Mouse (Mus musculus): Measurements from ENCODE around the gene Rlbp1.
A peak's percentile ranks its signal among the peaks of the same experiment; 100 is the strongest.

Gene Rlbp1

GRCm38 (mm10) chr7:79375594-79375993 lies 11.3 kb downstream of the Rlbp1 start:
- DNase-seq: no peak

- DNase-seq: no peak
These were observed 12.8 kb downstream of the Rlbp1 start for GRCm38 (mm10) chr7:79374017-79374416.

- no peak for DNase-seq
These were observed 15.4 kb downstream of the Rlbp1 start for GRCm38 (mm10) chr7:79371321-79371879.

GRCm38 (mm10) chr7:79369416-79369815 lies 17.4 kb downstream of the Rlbp1 start:
- DNase-seq: no peak

GRCm38 (mm10) chr7:79368664-79369063 lies 18.2 kb downstream of the Rlbp1 start:
- no peak for DNase-seq

GRCm38 (mm10) chr7:79363370-79364043 lies 23.3 kb downstream of the Rlbp1 start:
- peak; percentile 74 for DNase-seq

- DNase-seq: no peak
These were observed 24.0 kb downstream of the Rlbp1 start for GRCm38 (mm10) chr7:79362830-79363229.

GRCm38 (mm10) chr7:79362208-79362607 lies 24.6 kb downstream of the Rlbp1 start:
- peak; percentile 67 for DNase-seq

- DNase-seq: no peak
These were observed 26.8 kb downstream of the Rlbp1 start for GRCm38 (mm10) chr7:79360056-79360455.

- no peak for DNase-seq
These were observed 27.7 kb downstream of the Rlbp1 start for GRCm38 (mm10) chr7:79359183-79359435.

GRCm38 (mm10) chr7:79358350-79359182 lies 28.3 kb downstream of the Rlbp1 start:
- DNase-seq: peak; percentile 94

- peak; percentile 88 for DNase-seq
These were observed 37.0 kb downstream of the Rlbp1 start for GRCm38 (mm10) chr7:79349738-79350386.

- DNase-seq: no peak
These were observed 38.0 kb downstream of the Rlbp1 start for GRCm38 (mm10) chr7:79348816-79349215.

- DNase-seq: peak; percentile 35
These were observed 39.6 kb downstream of the Rlbp1 start for GRCm38 (mm10) chr7:79347108-79347813.

- no peak for DNase-seq
These were observed 40.2 kb downstream of the Rlbp1 start for GRCm38 (mm10) chr7:79346555-79347075.

- no peak for DNase-seq
These were observed 40.9 kb downstream of the Rlbp1 start for GRCm38 (mm10) chr7:79345902-79346301.

- peak; percentile 61 for DNase-seq
These were observed 50.4 kb downstream of the Rlbp1 start for GRCm38 (mm10) chr7:79336362-79336910.

GRCm38 (mm10) chr7:79333419-79333818 lies 53.4 kb downstream of the Rlbp1 start:
- DNase-seq: no peak

GRCm38 (mm10) chr7:79331197-79331596 lies 55.7 kb downstream of the Rlbp1 start:
- no peak for DNase-seq

- DNase-seq: no peak
These were observed 58.1 kb downstream of the Rlbp1 start for GRCm38 (mm10) chr7:79328769-79329168.

Data from layer of hippocampus, adult 9-11 months (tissue).